Mouse (Mus musculus) hindbrain, embryonic 11.5 days (tissue): ENCODE measurements around the gene L2hgdh. TPM values are rescaled to one million over a fixed set of nuclear protein-coding genes. Genes with fewer than 3 reads are reported as not detected.
"Not testable (repeated sequence)": the region's sequence is repeated elsewhere in the genome, so short reads cannot be mapped to it uniquely, and the experiment has no call there.

Experiments
- ATAC-seq: fragments of 200-750 bp; cut with Nextera tagmentation; 2 replicates; pipeline ENCODE4 v1.8.0; 2017; ENCODE audit warnings: mild to moderate bottlenecking, moderate TSS enrichment, moderate library complexity; ENCODE audit not compliant: low FRiP score
- DNase-seq: peaks from one replicate; pipeline ENCODE4 v3.0.0-alpha.2; 2015; ENCODE audit warnings: low spot score
- H3K27ac ChIP-seq: fragments of 300-500 bp; sonication (generic); 2 replicates; pipeline ENCODE4 v1.5.1; 2014; ENCODE audit warnings: mild to moderate bottlenecking, low read depth, low read length
- H3K27me3 ChIP-seq: fragments of 300-500 bp; sonication (generic); 2 replicates; pipeline ENCODE4 v1.6.1; 2014; ENCODE audit warnings: mild to moderate bottlenecking, low read length, moderate library complexity, mixed read lengths; ENCODE audit not compliant: control insufficient read depth, insufficient read depth
- H3K36me3 ChIP-seq: fragments of 300-500 bp; sonication (generic); 2 replicates; pipeline ENCODE4 v1.6.1; 2014; ENCODE audit warnings: mild to moderate bottlenecking, low read length, moderate library complexity, mixed read lengths; ENCODE audit not compliant: control insufficient read depth, insufficient read depth
- H3K4me1 ChIP-seq: fragments of 300-500 bp; sonication (generic); replicated peaks from 2 replicates; pipeline ENCODE4 v1.6.1; 2014; ENCODE audit warnings: low read length, mixed read lengths; ENCODE audit not compliant: control insufficient read depth, insufficient read depth
- H3K4me2 ChIP-seq: fragments of 300-500 bp; sonication (generic); replicated peaks from 2 replicates; pipeline ENCODE4 v1.6.1; 2014; ENCODE audit warnings: mild to moderate bottlenecking, low read depth, low read length
- H3K4me3 ChIP-seq: fragments of 300-500 bp; sonication (generic); 2 replicates; pipeline ENCODE4 v1.5.1; 2014; ENCODE audit warnings: low read depth, low read length
- H3K9ac ChIP-seq: fragments of 300-500 bp; sonication (generic); 2 replicates; pipeline ENCODE4 v1.6.1; 2014; ENCODE audit warnings: low read depth, low read length
- H3K9me3 ChIP-seq: fragments of 300-500 bp; sonication (generic); 2 replicates; pipeline ENCODE4 v1.6.1; 2016; ENCODE audit warnings: low read length; ENCODE audit not compliant: control insufficient read depth
- WGBS: fragments of 180-500 bp; shearing (Covaris S2); extraction: QIAGEN DNeasy Blood & Tissue Kit; methylation state at CpG from one replicate; pipeline ENCODE4 v1.1.7; 2014; 5-methylcytosine and 5-hydroxymethylcytosine counted together
- microRNA counts: library from miRNA; unstranded; fragments of <30 nt; microRNA quantifications from one replicate; lab custom pipeline; 2015
- polyA plus RNA-seq: library from polyadenylated mRNA; unstranded; fragments of >200 nt; fragmentation: Nextera tagmentation; extraction: Ambion mirVana; gene quantifications from 2 replicates; pipeline ENCODE4 v1.2.1, GENCODE M21; 2014

Gene L2hgdh
- polyA plus RNA-seq, 1 experiment from 2014 or later: 12.7 TPM

GRCm38 (mm10) chr12:69653973-69654372 lies 70.7 kb downstream of the L2hgdh start:
- H3K4me3 ChIP-seq, H3K27me3 ChIP-seq, H3K36me3 ChIP-seq, H3K9ac ChIP-seq, H3K4me2 ChIP-seq, H3K27ac ChIP-seq, H3K9me3 ChIP-seq, H3K4me1 ChIP-seq: not testable (repeated sequence)
- DNase-seq (peak; percentile 33), ATAC-seq (peak; percentile 69; the same call in 1 of the 2 replicates)

- ATAC-seq (no peak), DNase-seq (no peak)
- no peak overlapping the region for H3K9ac ChIP-seq
- no peaks in the 10 kb centered on the region for H3K27me3 ChIP-seq
- H3K36me3 ChIP-seq: peaks cover 6% of the 10 kb centered on the region; the same call in 1 of the 2 replicates
- no peaks in the 10 kb centered on the region for H3K9me3 ChIP-seq
- H3K4me3 ChIP-seq: no peak overlapping the region
- no peak overlapping the region for H3K4me2 ChIP-seq
- no peak overlapping the region for H3K27ac ChIP-seq
- 87% methylated on average over 8 of the region's 8 CpGs for WGBS
- no peaks in the 10 kb centered on the region for H3K4me1 ChIP-seq
These were observed 75.2 kb downstream of the L2hgdh start for GRCm38 (mm10) chr12:69649511-69649910.

- Histone ChIP-seq H3K9ac (no peak overlapping the region), H3K4me1 (no peaks in the 10 kb centered on the region), H3K4me3 (no peak overlapping the region), H3K36me3 (0 out of 2 replicates have a peak, but pooled peaks cover 4% of the 10 kb centered on the region), H3K27ac (no peak overlapping the region), H3K27me3 (no peaks in the 10 kb centered on the region), H3K4me2 (no peak overlapping the region), H3K9me3 (no peaks in the 10 kb centered on the region)
- no peak for DNase-seq
- WGBS: 89% methylated on average over 8 of the region's 8 CpGs
- ATAC-seq: no peak
These were observed 78.7 kb downstream of the L2hgdh start for GRCm38 (mm10) chr12:69645821-69646616.

- H3K4me2 ChIP-seq: no peak overlapping the region
- no peaks in the 10 kb centered on the region for H3K9me3 ChIP-seq
- no peaks in the 10 kb centered on the region for H3K27me3 ChIP-seq
- no peak overlapping the region for H3K27ac ChIP-seq
- no peak overlapping the region for H3K9ac ChIP-seq
- DNase-seq (no peak), ATAC-seq (no peak)
- 0 out of 2 replicates have a peak, but pooled peaks cover 4% of the 10 kb centered on the region for H3K36me3 ChIP-seq
- no peak overlapping the region for H3K4me3 ChIP-seq
- H3K4me1 ChIP-seq: no peaks in the 10 kb centered on the region
- WGBS: 95% methylated on average over 3 of the region's 3 CpGs
These were observed 79.8 kb downstream of the L2hgdh start for GRCm38 (mm10) chr12:69644877-69645276.

GRCm38 (mm10) chr12:69642877-69643276 lies 81.8 kb downstream of the L2hgdh start:
- Histone ChIP-seq H3K4me3 (no peak overlapping the region), H3K4me2 (no peak overlapping the region), H3K4me1 (no peaks in the 10 kb centered on the region), H3K27me3 (no peaks in the 10 kb centered on the region), H3K27ac (no peak overlapping the region), H3K9me3 (no peaks in the 10 kb centered on the region), H3K9ac (no peak overlapping the region), H3K36me3 (0 out of 2 replicates have a peak, but pooled peaks cover 4% of the 10 kb centered on the region)
- no peak for DNase-seq
- no peak for ATAC-seq
- WGBS: 93% methylated on average over 5 of the region's 5 CpGs

MicroRNAs encoded within 50 kb of the gene (microRNA counts, 519-probe panel; counts per million panel counts)
- microRNA mmu-miR-681 (lab: Ali Mortazavi, UCI): not detected

Other genes with a start within 250 kb of the L2hgdh start
- gene Vcpkmt, start 141.8 kb downstream of the L2hgdh start, polyA plus RNA-seq: 18.9 and 19.6 TPM in 2 replicates
- 11.4 and 17.9 TPM in 2 replicates for gene Sos2, start 43.0 kb downstream of the L2hgdh start, polyA plus RNA-seq
- gene Atp5s, start 77 bp upstream of the L2hgdh start, polyA plus RNA-seq: 22.2 and 23.6 TPM in 2 replicates
- 0.77 and 1.5 TPM in 2 replicates for gene Cdkl1, start 66.4 kb upstream of the L2hgdh start, polyA plus RNA-seq
- gene Atl1, start 167.7 kb upstream of the L2hgdh start, polyA plus RNA-seq: 54.7 and 59.5 TPM in 2 replicates
- gene Map4k5, start 168.3 kb upstream of the L2hgdh start, polyA plus RNA-seq: 37.9 and 38.4 TPM in 2 replicates